30 mouse cellular contexts compared by ENCODE assay signal in genomic region chr19:11388949-11389348, GRCm38 (mm10). TPM values are rescaled to one million over a fixed set of nuclear protein-coding genes. Genes with fewer than 3 reads are reported as not detected.
DNase-seq lines count a peak whose midpoint lies in the region; ATAC-seq and TF ChIP-seq lines count a peak whose summit lies in the region.
"Had no signal": no experiment of that assay in that cellular context is flagged by ENCODE, and none has a peak within 500 bp of the region (broad histone marks: within the 10 kb centered on the region; RNA-seq: fewer than 3 reads in every experiment).

No protein-coding gene starts in this region.

- H3K36me3 ChIP-seq in spleen, adult 2 months (ENCODE audit: control insufficient read depth, insufficient read depth, low read length), result no peaks in the 10 kb centered on the region
- H3K36me3 ChIP-seq: embryonic facial prominence, embryonic 13.5 days; embryonic facial prominence, embryonic 15.5 days; forebrain, embryonic 10.5 days; forebrain, embryonic 12.5 days had no signal

- ATAC-seq in neutrophil, adult 5-6 weeks (ENCODE audit: extremely low read depth, insufficient number of reproducible peaks, low FRiP score, poor library complexity, severe bottlenecking), result peak; percentile 68; the same call in 1 of the 2 replicates
- no peak for ATAC-seq in megakaryocyte, adult 5-6 weeks (ENCODE audit: poor library complexity, severe bottlenecking)
- ATAC-seq: forebrain, embryonic 14.5 days; forebrain, embryonic 16.5 days had no signal

- peak overlapping the region; percentile 25 for H3K4me3 ChIP-seq in spleen, adult 2 months (ENCODE audit: extremely low read depth, insufficient read depth, insufficient read length)
- H3K4me3 ChIP-seq: embryonic facial prominence, embryonic 13.5 days; embryonic facial prominence, embryonic 15.5 days; erythroblast, embryonic 14.5 days; forebrain, embryonic 10.5 days; forebrain, embryonic 12.5 days had no signal

- TF ChIP-seq CTCF in spleen, adult 2 months (IDR thresholded peaks at IDR 0.05; ENCODE audit: extremely low read depth, insufficient read depth, insufficient read length, insufficient replicate concordance), result no peak

- peak overlapping the region; percentile 86 for H3K27ac ChIP-seq in spleen, adult 2 months (ENCODE audit: insufficient read depth, low read length)
- H3K27ac ChIP-seq: embryonic facial prominence, embryonic 13.5 days; embryonic facial prominence, embryonic 15.5 days; forebrain, embryonic 10.5 days; forebrain, embryonic 12.5 days had no signal

- TF ChIP-seq POLR2A in spleen, adult 2 months (IDR thresholded peaks at IDR 0.05; ENCODE audit: low read depth, low read length), result peak; percentile 25

- H3K27me3 ChIP-seq in spleen, adult 2 months (ENCODE audit: control insufficient read depth, insufficient read depth, low read length), result no peaks in the 10 kb centered on the region
- H3K27me3 ChIP-seq: embryonic facial prominence, embryonic 13.5 days; embryonic facial prominence, embryonic 15.5 days; forebrain, embryonic 12.5 days had no signal

- WGBS in spleen, adult 2 months, result 62% methylated on average over 2 of the region's 2 CpGs

- H3K4me1 ChIP-seq in spleen, adult 2 months (ENCODE audit: control insufficient read depth, insufficient read depth, insufficient read length), result peaks cover 5% of the 10 kb centered on the region
- H3K4me1 ChIP-seq: embryonic facial prominence, embryonic 13.5 days; embryonic facial prominence, embryonic 15.5 days; forebrain, embryonic 10.5 days; forebrain, embryonic 12.5 days had no signal

- DNase-seq in spleen, adult 2 months (ENCODE audit: low read depth in 1 of 2, low spot score in 2 of 2), result peak in 1 of 2 experiments; percentile 76
- no peak for DNase-seq in spleen, postnatal 4 days (ENCODE audit: low spot score in 2 of 2)
- DNase-seq in B cell, adult 2 months, result peak; percentile 64 to 69
- no peak for DNase-seq in layer of hippocampus, adult 9-11 months
- DNase-seq: adrenal gland, adult 2 months; adrenal gland, postnatal 10 days; adrenal gland, postnatal 25 days; cerebellum, adult 11 months; cerebellum, adult 18-20 months; cerebellum, adult 8-10 months; cerebellum, adult 9-11 months; cerebellum, postnatal 14 days; cerebellum, postnatal 36 days; embryo, embryonic 11 days had no signal

RNA-seq across cellular contexts. Expression of gene Ms4a4a, which starts 13.6 kb away (rescaled TPM):
- 0.45 and 0.83 TPM in 2 replicates for polyA plus RNA-seq in spleen, adult 2 months (2012; rRNA removed)
- 1.4 and 3.7 TPM in 2 replicates for total RNA-seq in neutrophil, adult 5-6 weeks (2017)
- total RNA-seq in megakaryocyte, adult 5-6 weeks (2015), result 35.8 and 41.7 TPM in 2 replicates
- total RNA-seq in megakaryocyte, adult 5-6 weeks (2017), result 6.0 and 7.4 TPM in 2 replicates
- total RNA-seq: common myeloid progenitor, adult 5-6 weeks; ES-E14; MEL had no signal
- polyA plus RNA-seq: C2C12; erythroblast, embryonic 14.5 days had no signal

RNA-seq across cellular contexts. Expression of gene Ms4a4c, which starts 15.6 kb away (rescaled TPM):
- 8.5 and 9.4 TPM in 2 replicates for polyA plus RNA-seq in spleen, adult 2 months (2012; rRNA removed)
- 129 and 133 TPM in 2 replicates for total RNA-seq in neutrophil, adult 5-6 weeks (2017)
- total RNA-seq in megakaryocyte, adult 5-6 weeks (2015), result 412 and 535 TPM in 2 replicates
- 446 and 496 TPM in 2 replicates for total RNA-seq in megakaryocyte, adult 5-6 weeks (2017)
- total RNA-seq: adrenal gland, postnatal 4 days; ES-E14; MEL had no signal
- polyA plus RNA-seq: C2C12; embryonic facial prominence, embryonic 11.5 days; erythroblast, embryonic 14.5 days; forebrain, embryonic 10.5 days; forebrain, embryonic 12.5 days; forebrain, embryonic 14.5 days; forebrain, embryonic 16.5 days had no signal

RNA-seq across cellular contexts. Expression of gene Ms4a7, which starts 53.0 kb away (rescaled TPM):
- polyA plus RNA-seq in spleen, adult 2 months (2012; rRNA removed), result 2.1 and 7.5 TPM in 2 replicates
- total RNA-seq in neutrophil, adult 5-6 weeks (2017), result 0.49 TPM in 1 of 2 replicates, not detected in the other
- 1.7 and 3.0 TPM in 2 replicates for total RNA-seq in megakaryocyte, adult 5-6 weeks (2015)
- 1.7 and 2.4 TPM in 2 replicates for total RNA-seq in megakaryocyte, adult 5-6 weeks (2017)
- total RNA-seq: MEL had no signal
- polyA plus RNA-seq: C2C12; erythroblast, embryonic 14.5 days; forebrain, embryonic 10.5 days had no signal

RNA-seq across cellular contexts. Expression of gene Ms4a4b, which starts 54.4 kb away (rescaled TPM):
- 44.9 and 62.0 TPM in 2 replicates for polyA plus RNA-seq in spleen, adult 2 months (2012; rRNA removed)
- 44.8 and 59.4 TPM in 2 replicates for total RNA-seq in neutrophil, adult 5-6 weeks (2017)
- 53.5 and 63.3 TPM in 2 replicates for total RNA-seq in megakaryocyte, adult 5-6 weeks (2015)
- 17.0 and 32.8 TPM in 2 replicates for total RNA-seq in megakaryocyte, adult 5-6 weeks (2017)
- total RNA-seq: ES-E14, MEL had no signal
- polyA plus RNA-seq: brain, embryonic 14.5 days; C2C12; embryonic facial prominence, embryonic 11.5 days; embryonic facial prominence, embryonic 15.5 days; forebrain, embryonic 10.5 days; forebrain, embryonic 12.5 days; forebrain, embryonic 14.5 days; forebrain, embryonic 16.5 days had no signal

Comparison
In these comparisons a context has a peak if more than half of its experiments do, and no peak if none do; other contexts are left out.
1. DNase-seq: peak in B cell, adult 2 months (2 of 2); none in spleen, postnatal 4 days (0 of 2) and layer of hippocampus, adult 9-11 months (single experiment).